Mouse (Mus musculus) B cell, adult 67 days (primary cell): Measurements from ENCODE around the gene Fhad1. TPM values are rescaled to one million over a fixed set of nuclear protein-coding genes. Genes with fewer than 3 reads are reported as not detected.

Source experiments
- total RNA-seq, 2 experiments: library from RNA; stranded (reverse); gene quantifications; 4 replicates each; pipeline ENCODE4 v1.2.4; 2023

Gene Fhad1
- total RNA-seq = not detected

GRCm38 (mm10) chr4:142014659-142015608, at the start of gene Fhad1:
Gene Fhad1 (minus strand): TSS chr4:142015082.

DNA sequence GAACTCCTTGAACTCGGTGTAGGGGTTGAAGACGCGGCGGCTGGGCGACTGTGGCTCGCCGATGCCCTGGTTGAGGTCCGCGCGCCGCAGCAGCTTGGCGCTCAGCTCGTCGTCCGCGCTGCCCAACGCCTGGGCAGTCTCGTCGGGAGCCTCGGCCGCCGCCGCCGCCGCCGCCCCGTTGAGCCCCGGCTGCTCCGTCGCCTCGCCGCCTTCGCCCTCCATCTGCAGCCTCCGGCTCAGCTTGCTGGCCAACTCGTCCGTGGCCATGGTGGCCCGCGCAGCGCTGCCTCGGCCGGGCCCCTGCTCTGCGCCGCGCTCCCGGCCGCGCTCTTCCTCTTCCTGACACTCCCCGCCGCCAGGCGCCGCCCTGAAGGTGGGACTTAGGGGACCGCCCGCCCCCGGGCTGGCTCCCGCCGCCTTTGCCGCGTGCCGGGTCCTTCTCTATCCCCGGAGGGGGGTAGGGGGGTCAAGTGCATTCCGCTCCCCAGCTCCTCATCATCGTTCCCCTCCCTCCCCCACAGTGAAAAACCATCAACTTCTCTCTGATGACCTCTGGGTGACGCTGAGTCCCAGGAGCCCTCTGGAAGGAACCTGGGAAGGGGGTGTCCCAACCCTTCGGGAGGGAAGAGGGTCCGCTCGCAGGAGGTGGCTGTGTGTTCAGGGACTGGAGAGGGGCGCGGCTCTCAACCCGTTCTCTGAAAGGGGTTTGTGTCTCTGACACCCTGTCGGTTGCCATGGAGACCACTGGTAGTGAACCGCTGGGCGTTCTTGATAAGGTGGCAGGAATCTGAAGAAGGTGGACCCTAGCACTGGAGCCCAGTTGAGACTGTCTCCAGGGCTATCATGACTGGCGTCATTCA, 140.1 kb downstream of the Fhad1 start, which contains the start of gene Efhd2:
Gene Efhd2 (minus strand): TSS at position 320 of the 860 bp plus-strand sequence.

DNA sequence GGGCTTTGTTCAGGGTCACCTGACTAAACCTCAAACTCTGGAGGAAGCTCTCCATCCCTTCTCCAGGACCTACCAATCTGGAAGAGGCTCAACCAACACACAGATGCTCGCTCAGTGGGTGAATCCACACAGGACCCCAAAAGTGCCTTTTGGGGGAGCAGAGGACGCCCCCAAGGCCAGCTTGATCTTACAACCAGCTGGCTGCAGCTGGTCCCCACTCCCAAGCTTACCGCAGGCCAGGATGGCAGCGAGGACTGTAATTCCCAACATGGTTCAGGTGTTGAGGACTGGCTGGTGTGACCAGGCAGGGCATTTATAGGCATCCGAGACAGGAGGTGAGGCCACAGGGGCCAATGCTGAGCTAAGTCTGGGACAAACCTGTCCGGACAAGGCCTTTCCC, 168.9 kb downstream of the Fhad1 start, which contains the start of gene Ctrc:
Gene Ctrc (minus strand): TSS at position 361 of the 400 bp plus-strand sequence.

Other genes starting within 250 kb of the Fhad1 start
- gene Dnajc16, start 224.2 kb downstream of the Fhad1 start, total RNA-seq = 10 to 100 TPM; 14.6 to 17.2 TPM
- 10 to 100 TPM; 25.4 to 28.3 TPM for gene Casp9, start 221.5 kb downstream of the Fhad1 start, total RNA-seq
- gene Cela2a, start 188.9 kb downstream of the Fhad1 start, total RNA-seq = not detected
- gene Ctrc, start 168.7 kb downstream of the Fhad1 start, total RNA-seq = not detected
- gene Efhd2, start 140.2 kb downstream of the Fhad1 start, total RNA-seq = 10 to 100 TPM; 30.2 to 31.4 TPM
- gene Tmem51, start 69.2 kb upstream of the Fhad1 start, total RNA-seq = under 1 TPM; 0.38 to 0.39 TPM
- gene Kazn, start 224.3 kb upstream of the Fhad1 start, total RNA-seq = not detected